Mouse (Mus musculus) olfactory bulb, adult 2 months (tissue): ENCODE measurements around the gene Rest.

Source experiments
- CTCF ChIP-seq: fragments of 200-500 bp; IDR thresholded peaks from 2 replicates; pipeline ENCODE4 v1.5.1; 2012; ENCODE audit warnings: low read depth, mild to moderate bottlenecking, low read length, moderate library complexity; ENCODE audit not compliant: insufficient read depth
- POLR2A ChIP-seq: fragments of 200-500 bp; IDR thresholded peaks from 2 replicates; pipeline ENCODE4 v1.6.1; 2012; ENCODE audit warnings: mild to moderate bottlenecking, low read depth, low read length, moderate library complexity; ENCODE audit not compliant: insufficient read depth

GRCm38 (mm10) chr5:77314986-77315385, 49.7 kb downstream of the Rest start:
- TF ChIP-seq CTCF (no peak), POLR2A (no peak)
